Mouse (Mus musculus) kidney, adult 2 months (tissue): Measurements from ENCODE around the gene Sema7a. TPM values are rescaled to one million over a fixed set of nuclear protein-coding genes. Genes with fewer than 3 reads are reported as not detected.
A peak's percentile ranks its signal among the peaks of the same experiment; 100 is the strongest.

Experiments used
- DNase-seq: peaks from one replicate; pipeline ENCODE4 v3.0.0; 2021
- H3K27ac ChIP-seq: fragments of 200-500 bp; 2 replicates; pipeline ENCODE4 v1.5.1; 2012; ENCODE audit warnings: low read depth, low read length, control low read depth, inconsistent platforms; ENCODE audit not compliant: insufficient read depth
- H3K27me3 ChIP-seq: fragments of 200-500 bp; replicated peaks from 2 replicates; pipeline ENCODE4 v1.6.1; 2012; ENCODE audit warnings: mild to moderate bottlenecking, moderate library complexity, low read length, inconsistent platforms; ENCODE audit not compliant: control insufficient read depth, insufficient read depth
- H3K36me3 ChIP-seq: fragments of 200-500 bp; 2 replicates; pipeline ENCODE4 v1.6.1; 2012; ENCODE audit warnings: mild to moderate bottlenecking, moderate library complexity, low read length, inconsistent platforms; ENCODE audit not compliant: control insufficient read depth, insufficient read depth
- H3K4me1 ChIP-seq: fragments of 200-500 bp; 2 replicates; pipeline ENCODE4 v1.6.1; 2011; ENCODE audit warnings: low read length; ENCODE audit not compliant: control insufficient read depth, insufficient read depth
- H3K4me3 ChIP-seq: fragments of 200-500 bp; 2 replicates; pipeline ENCODE4 v1.5.1; 2011; ENCODE audit warnings: mild to moderate bottlenecking, low read depth, low read length, control low read depth; ENCODE audit not compliant: insufficient read depth
- CTCF ChIP-seq: fragments of 200-500 bp; conservative IDR thresholded peaks from 2 replicates; pipeline ENCODE4 v1.5.1; 2011; ENCODE audit warnings: low read depth, mild to moderate bottlenecking, control low read depth, low read length, moderate library complexity, mixed read lengths; ENCODE audit not compliant: insufficient read depth, insufficient read length
- POLR2A ChIP-seq: fragments of 200-500 bp; IDR thresholded peaks from one replicate; pipeline ENCODE4 v1.6.1; 2011; ENCODE audit warnings: low read depth, low read length, control low read depth
- WGBS: fragments of 180-500 bp; shearing (Covaris S2); methylation state at CpG from one replicate; pipeline ENCODE4 v1.1.7; 2018; 5-methylcytosine and 5-hydroxymethylcytosine counted together
- polyA plus RNA-seq: library from polyadenylated mRNA; depleted of rRNA; stranded (reverse); fragments of >200 nt; gene quantifications from 2 replicates; pipeline ENCODE4 v1.2.3, GENCODE M21; 2012

Gene Sema7a
- polyA plus RNA-seq, 1 experiment = 9.6 TPM

GRCm38 (mm10) chr9:57968783-57969542 is 29.1 kb downstream of the Sema7a start:
- no peak for DNase-seq
- 92% methylated on average over 8 of the region's 8 CpGs for WGBS
- no peaks in the 10 kb centered on the region for H3K27me3 ChIP-seq
- no peak overlapping the region for H3K4me3 ChIP-seq
- H3K4me1 ChIP-seq = no peaks in the 10 kb centered on the region; the same call in 1 of the 2 replicates
- no peaks in the 10 kb centered on the region for H3K36me3 ChIP-seq
- H3K27ac ChIP-seq = peak overlapping the region; percentile 37; the same call in 1 of the 2 replicates
- TF ChIP-seq POLR2A (no peak), CTCF (no peak)

DNA sequence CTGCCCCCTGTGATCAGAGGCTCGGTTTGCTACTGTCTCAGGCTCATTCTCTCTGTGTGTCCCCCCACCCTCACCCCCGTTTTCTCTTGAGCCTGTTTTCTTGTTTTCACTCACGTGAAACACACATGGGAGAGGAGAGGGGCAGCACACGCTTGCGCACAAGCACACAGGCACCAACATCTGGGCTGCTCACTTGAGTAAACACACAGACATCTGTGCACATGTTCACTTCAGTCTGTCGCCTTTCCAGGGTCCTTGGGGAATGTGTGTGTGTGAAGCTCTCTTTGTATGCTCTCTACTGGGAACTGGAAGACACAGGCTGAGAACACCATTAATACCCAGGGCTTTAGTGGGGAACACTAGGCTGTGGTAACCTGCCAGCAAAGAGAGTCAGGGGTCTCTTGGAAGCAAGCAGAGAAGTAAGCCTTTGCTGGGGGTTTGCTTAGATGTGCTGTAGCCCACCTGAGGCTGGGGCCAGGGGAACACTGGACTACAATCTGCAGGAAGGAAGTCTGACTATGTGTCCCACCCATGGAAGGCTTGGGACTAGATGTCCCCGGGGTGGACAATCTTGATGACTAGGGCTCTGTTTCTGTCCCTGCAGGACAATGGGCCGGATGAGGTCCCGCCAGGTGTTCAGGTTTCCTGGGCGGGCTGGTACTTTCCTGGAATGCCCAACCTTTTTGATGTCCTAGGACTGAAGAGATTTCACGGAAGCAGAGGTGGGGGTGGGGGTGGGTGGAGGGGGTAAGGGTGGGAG is 30.0 kb downstream of the Sema7a start:
- TF ChIP-seq CTCF = no peak
- 77% methylated on average over 11 of the region's 11 CpGs for WGBS
- H3K4me3 ChIP-seq = no peak overlapping the region
- no peaks in the 10 kb centered on the region for H3K27me3 ChIP-seq
- H3K36me3 ChIP-seq = no peaks in the 10 kb centered on the region
- H3K27ac ChIP-seq = peak overlapping the region; percentile 37
- no peaks in the 10 kb centered on the region; the same call in 1 of the 2 replicates for H3K4me1 ChIP-seq
- peak; percentile 72 for DNase-seq

DNA sequence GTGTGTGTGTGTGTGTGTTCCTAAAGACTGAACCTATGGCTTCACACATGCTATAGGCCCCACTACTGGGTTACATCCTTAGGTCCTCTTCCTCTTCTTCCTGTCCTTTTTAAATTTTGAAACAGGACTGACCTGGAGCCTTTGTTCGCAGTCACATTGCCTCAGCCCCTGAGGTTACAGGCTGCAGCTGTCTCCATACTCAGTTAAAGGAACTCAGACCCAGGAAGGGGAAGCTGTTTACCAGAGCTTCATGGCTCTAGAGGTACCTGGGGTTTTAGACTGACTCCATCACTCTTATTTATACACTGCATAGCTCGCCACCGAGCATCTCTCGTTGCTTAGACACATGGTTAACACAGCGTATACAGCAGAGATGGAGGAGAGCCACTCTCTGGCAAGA is 31.5 kb downstream of the Sema7a start:
- Histone ChIP-seq H3K36me3 (no peaks in the 10 kb centered on the region), H3K4me3 (no peak overlapping the region), H3K27ac (peak overlapping the region; percentile 47; the same call in 1 of the 2 replicates), H3K27me3 (no peaks in the 10 kb centered on the region), H3K4me1 (no peaks in the 10 kb centered on the region; the same call in 1 of the 2 replicates)
- no peak for DNase-seq
- no peak for TF ChIP-seq POLR2A
- no peak for TF ChIP-seq CTCF
- 96% methylated on average over 5 of the region's 5 CpGs for WGBS

DNA sequence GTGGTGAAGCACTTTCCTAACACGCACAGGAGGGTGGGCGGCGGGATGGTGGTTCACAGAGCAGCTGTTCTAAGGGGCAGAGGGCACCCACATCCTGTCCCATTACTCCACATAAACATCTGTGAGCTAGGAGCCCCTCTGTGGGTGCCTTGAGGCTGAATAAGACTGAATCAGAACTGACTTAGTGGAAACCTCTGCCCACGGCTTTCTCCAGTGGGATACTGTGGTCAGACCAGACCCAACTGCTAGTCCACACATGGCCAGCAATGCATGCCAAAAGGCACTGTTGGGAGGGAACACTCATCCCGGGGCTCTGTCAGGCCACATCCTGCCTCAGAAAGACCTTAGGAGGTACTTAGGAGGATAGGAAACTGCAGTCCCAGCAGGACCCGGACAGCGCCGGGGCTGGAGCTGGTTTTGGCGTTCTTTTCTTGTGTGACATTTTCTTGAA is 32.3 kb downstream of the Sema7a start:
- Histone ChIP-seq H3K4me1 (no peaks in the 10 kb centered on the region; the same call in 1 of the 2 replicates), H3K27ac (peak overlapping the region; percentile 52), H3K27me3 (no peaks in the 10 kb centered on the region), H3K36me3 (no peaks in the 10 kb centered on the region), H3K4me3 (no peak overlapping the region)
- peak; percentile 46 for DNase-seq
- WGBS = 53% methylated on average over 9 of the region's 9 CpGs
- TF ChIP-seq POLR2A = no peak
- TF ChIP-seq CTCF = no peak

- WGBS = 59% methylated on average over 9 of the region's 9 CpGs
Observed at GRCm38 (mm10) chr9:57972776-57973439, 33.0 kb downstream of the Sema7a start.

DNA sequence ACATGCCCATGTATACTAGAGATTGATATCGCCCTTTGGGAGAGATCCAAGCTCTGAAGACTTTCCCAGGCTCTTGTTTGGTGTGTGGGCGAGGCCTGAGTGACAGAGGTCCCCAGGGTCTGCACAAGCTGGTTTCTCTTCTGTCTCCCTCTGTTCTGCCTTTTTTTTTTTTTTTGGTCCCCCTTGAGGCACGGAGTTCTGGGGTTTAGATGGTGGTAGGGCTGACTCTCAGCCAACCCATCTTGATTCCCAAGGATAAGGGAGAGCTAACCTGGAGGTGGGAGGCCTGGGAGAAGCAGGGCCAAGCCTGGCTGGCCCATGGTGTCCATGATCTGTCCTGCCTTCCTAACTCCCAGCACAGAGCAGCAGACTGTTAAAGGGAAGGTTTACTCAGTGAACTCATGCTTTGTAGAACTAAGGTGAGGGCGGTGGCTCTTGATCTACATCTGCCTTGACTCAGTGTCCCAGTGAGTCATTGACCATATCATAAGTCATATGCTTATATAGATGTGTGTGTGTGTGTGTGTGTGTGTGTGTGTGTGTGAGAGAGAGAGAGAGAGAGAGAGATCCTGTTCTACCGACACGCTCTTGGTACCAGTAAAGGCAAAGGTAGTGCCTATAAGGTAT is 33.6 kb downstream of the Sema7a start:
- H3K27me3 ChIP-seq = no peaks in the 10 kb centered on the region
- H3K27ac ChIP-seq = no peak overlapping the region; the same call in 1 of the 2 replicates
- H3K36me3 ChIP-seq = no peaks in the 10 kb centered on the region
- 83% methylated on average over 6 of the region's 6 CpGs for WGBS
- TF ChIP-seq CTCF = no peak
- TF ChIP-seq POLR2A = no peak
- no peak for DNase-seq
- no peak overlapping the region for H3K4me3 ChIP-seq
- H3K4me1 ChIP-seq = no peaks in the 10 kb centered on the region; the same call in 1 of the 2 replicates

More at GRCm38 (mm10) chr9:57972776-57973439, 33.0 kb downstream of the Sema7a start:
- Histone ChIP-seq H3K27ac (peak overlapping the region; percentile 24), H3K27me3 (no peaks in the 10 kb centered on the region), H3K4me3 (no peak overlapping the region), H3K4me1 (no peaks in the 10 kb centered on the region; the same call in 1 of the 2 replicates), H3K36me3 (no peaks in the 10 kb centered on the region)
- no peak for DNase-seq
- TF ChIP-seq CTCF (no peak), POLR2A (no peak)

DNA sequence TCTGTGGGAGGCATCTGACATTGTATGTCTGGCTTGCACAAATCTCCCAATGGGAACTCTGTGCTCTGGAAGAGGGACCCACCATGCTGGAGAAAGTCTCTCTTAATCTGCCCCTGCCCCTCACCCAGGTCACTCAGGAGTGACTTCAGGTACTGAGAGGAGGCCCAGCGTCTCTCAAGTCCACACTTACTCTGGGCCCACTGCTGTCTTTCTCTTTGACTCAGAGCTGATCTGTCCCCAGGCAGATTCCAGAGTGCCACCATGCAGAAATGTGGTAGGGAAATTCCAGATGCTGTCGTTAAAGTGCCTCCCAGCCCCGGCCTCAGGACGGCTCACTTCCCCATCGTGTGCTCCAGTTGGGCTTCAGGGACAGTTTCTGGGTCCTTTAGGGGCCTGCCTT is 34.3 kb downstream of the Sema7a start:
- Histone ChIP-seq H3K4me3 (no peak overlapping the region), H3K27me3 (no peaks in the 10 kb centered on the region), H3K27ac (no peak overlapping the region), H3K36me3 (no peaks in the 10 kb centered on the region), H3K4me1 (no peaks in the 10 kb centered on the region; the same call in 1 of the 2 replicates)
- WGBS = 72% methylated on average over 5 of the region's 5 CpGs
- no peak for DNase-seq
- no peak for TF ChIP-seq CTCF
- no peak for TF ChIP-seq POLR2A
